Mouse (Mus musculus) myocyte (in vitro differentiated cells): ENCODE results near the gene Mnat1.

Source experiments
- CEBPB ChIP-seq: IDR thresholded peaks from 2 replicates; pipeline ENCODE4 v1.6.1; 2011; ENCODE audit warnings: mild to moderate bottlenecking, moderate library complexity; ENCODE audit not compliant: poor library complexity, insufficient read depth, severe bottlenecking
- MAX ChIP-seq: IDR thresholded peaks from one replicate; pipeline ENCODE4 v1.6.1; 2011; ENCODE audit warnings: low read depth, mild to moderate bottlenecking, control low read depth
- POLR2A ChIP-seq: IDR thresholded peaks from one replicate; pipeline ENCODE4 v1.6.1; 2011; ENCODE audit warnings: low read depth, mild to moderate bottlenecking, control low read depth, moderate library complexity; ENCODE audit not compliant: insufficient read length
- TCF3 ChIP-seq: IDR thresholded peaks from one replicate; pipeline ENCODE4 v1.6.1; 2011; ENCODE audit warnings: low read depth, control low read depth; ENCODE audit not compliant: insufficient read length
- USF1 ChIP-seq: IDR thresholded peaks from one replicate; pipeline ENCODE4 v1.6.1; 2011; ENCODE audit warnings: low read depth, mild to moderate bottlenecking, control low read depth, moderate library complexity

DNA sequence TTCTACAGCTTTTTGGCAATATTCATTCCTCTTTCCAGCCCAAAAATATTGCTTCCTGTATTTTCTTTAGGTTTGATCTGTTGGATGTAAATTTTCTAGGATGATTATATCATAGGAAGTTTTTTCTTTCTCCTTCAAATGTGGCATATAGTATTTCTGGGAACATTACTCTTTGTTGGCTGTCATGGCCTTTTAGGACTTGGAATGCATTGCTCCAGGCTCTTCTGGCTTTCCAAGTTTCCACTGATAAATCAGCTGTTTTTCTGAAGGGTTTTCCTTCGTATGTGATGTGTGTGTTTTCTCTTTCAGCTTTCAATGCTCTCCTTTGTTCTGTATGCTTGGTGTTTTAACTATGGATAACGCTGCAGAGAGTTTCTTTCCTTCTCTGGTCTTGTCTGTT lies 131.5 kb downstream of the Mnat1 start:
- TF ChIP-seq CEBPB (no peak), USF1 (no peak), POLR2A (no peak), MAX (no peak), TCF3 (no peak)
